Mouse (Mus musculus): ENCODE measurements around the gene Tmem161b. TPM values are rescaled to one million over a fixed set of nuclear protein-coding genes. Genes with fewer than 3 reads are reported as not detected.

The Tmem161b gene
- 48.8 TPM for polyA plus RNA-seq (2014; fragmentation: Illumina TruSeq; extraction: RNeasy Lipid Tissue Mini Kit (QIAGEN cat#74804); ENCODE audit: low read depth, low replicate concordance)

DNA sequence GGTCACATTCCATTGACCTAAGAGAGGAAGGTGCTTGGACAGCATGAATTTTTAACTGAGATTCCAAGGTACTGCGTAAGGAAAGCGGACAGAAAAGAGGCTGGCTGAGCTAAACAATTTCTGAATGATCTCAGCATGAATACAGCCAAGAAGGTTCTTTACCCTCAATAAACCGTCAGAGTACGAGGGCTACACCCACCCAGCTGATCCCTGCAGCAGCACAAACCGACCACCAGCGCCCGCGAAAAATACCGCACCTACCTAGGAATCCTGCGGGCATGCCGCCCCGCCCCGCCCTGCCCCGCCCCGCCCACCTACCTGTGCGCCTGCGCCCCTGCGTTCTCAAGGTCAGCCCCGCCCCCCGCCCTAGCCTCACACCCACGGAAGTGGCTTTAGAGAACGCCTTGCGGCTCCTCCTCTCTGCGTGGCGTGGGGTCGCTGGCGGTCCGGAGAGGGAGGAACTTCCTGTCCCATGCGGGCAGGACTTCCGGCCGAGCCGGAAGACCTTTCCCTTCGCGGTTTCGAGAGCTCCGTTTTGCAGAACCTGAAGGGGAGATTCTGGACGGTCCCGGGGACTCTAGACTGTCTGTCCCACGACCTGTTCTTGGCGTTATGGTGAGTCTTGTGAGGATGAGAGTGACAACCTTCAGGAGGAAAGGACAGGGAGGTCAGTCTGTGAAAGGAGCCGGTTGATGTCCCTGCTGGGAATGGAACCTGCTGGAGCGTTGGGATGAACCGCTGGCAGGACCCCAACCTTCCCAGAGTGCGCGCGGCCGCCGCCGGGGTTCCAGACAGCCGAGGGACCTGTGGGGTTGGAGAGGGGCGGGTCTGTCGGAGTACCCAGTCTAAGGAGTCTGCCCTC is at the start of gene Tmem161b:
Tmem161b (plus strand) TSS at position 477 of the 862 bp plus-strand sequence.

